Comparison of ENCODE assay signal across 9 mouse cellular contexts in genomic region chr5:150426595-150426994, GRCm38 (mm10).
DNase-seq lines count a peak whose midpoint lies in the region; ATAC-seq and TF ChIP-seq lines count a peak whose summit lies in the region.
"Had no signal": no experiment of that assay in that cellular context is flagged by ENCODE, and none has a peak within 500 bp of the region (broad histone marks: within the 10 kb centered on the region; RNA-seq: fewer than 3 reads in every experiment).

No protein-coding gene starts in this region.

- no peaks in the 10 kb centered on the region for H3K4me1 ChIP-seq in hindbrain, embryonic 14.5 days (replicated peaks; ENCODE audit: control insufficient read depth, insufficient read depth, low read length)

- WGBS in hindbrain, embryonic 14.5 days: 86% methylated on average over 3 of the region's 3 CpGs

- peak; percentile 74 for TF ChIP-seq CTCF in gastrocnemius, adult 2 months (IDR thresholded peaks at IDR 0.05)

- H3K9me3 ChIP-seq in hindbrain, embryonic 14.5 days (ENCODE audit: control insufficient read depth, low read length): no peaks in the 10 kb centered on the region

- no peaks in the 10 kb centered on the region for H3K27me3 ChIP-seq in hindbrain, embryonic 14.5 days (ENCODE audit: control insufficient read depth, insufficient read depth, low read length)

- peak; percentile 44 for DNase-seq in gastrocnemius, adult 2 months
- no peak for DNase-seq in gastrocnemius, postnatal 14 days
- peak; percentile 29 for DNase-seq in ovary, postnatal 14 days (ENCODE audit: low spot score)
- no peak for DNase-seq in ovary, postnatal 10 days (ENCODE audit: low spot score)
- peak; percentile 17 for DNase-seq in c-Kit-positive CD71-positive TER-119-positive erythroid progenitor cells, embryonic 14.5 days (ENCODE audit: low spot score)
- peak; percentile 46 for DNase-seq in kidney, postnatal 14 days
- DNase-seq in right cerebral cortex, adult 2 months (ENCODE audit: low spot score in 2 of 2): peak; percentile 48 to 57
- DNase-seq in hindbrain, embryonic 14.5 days (ENCODE audit: low spot score): no peak

- H3K9ac ChIP-seq in hindbrain, embryonic 14.5 days: no peak overlapping the region

- intact Hi-C loops in gastrocnemius, adult 2 months (cut with DNase I): no loop called here
- intact Hi-C loops in gastrocnemius, postnatal 14 days (cut with DNase I; ENCODE audit: low total_unique reads): loop anchor here (10.0 kb wide), 1 partner anchor 252 kb away; no protein-coding TSS in a partner anchor

- peaks cover 95% of the 10 kb centered on the region for H3K36me3 ChIP-seq in hindbrain, embryonic 14.5 days (replicated peaks; ENCODE audit: control insufficient read depth, insufficient read depth)

- no peak overlapping the region for H3K4me3 ChIP-seq in gastrocnemius, adult 2 months
- H3K4me3 ChIP-seq in hindbrain, embryonic 14.5 days (replicated peaks; ENCODE audit: low read length): no peak overlapping the region

- no peak for ATAC-seq in hindbrain, embryonic 14.5 days (ENCODE audit: low FRiP score)

- no peak overlapping the region for H3K27ac ChIP-seq in gastrocnemius, adult 2 months
- H3K27ac ChIP-seq in hindbrain, embryonic 14.5 days: no peak overlapping the region
- H3K27ac ChIP-seq: macrophage had no signal

- H3K4me2 ChIP-seq in hindbrain, embryonic 14.5 days (replicated peaks): no peak overlapping the region

Comparison
In these comparisons a context has a peak if more than half of its experiments do, and no peak if none do; other contexts are left out.
1. DNase-seq: peak in gastrocnemius, adult 2 months (single experiment), ovary, postnatal 14 days (single experiment), c-Kit-positive CD71-positive TER-119-positive erythroid progenitor cells, embryonic 14.5 days (single experiment), kidney, postnatal 14 days (single experiment) and right cerebral cortex, adult 2 months (2 of 2); none in gastrocnemius, postnatal 14 days (single experiment), ovary, postnatal 10 days (single experiment) and hindbrain, embryonic 14.5 days (single experiment).